Mouse (Mus musculus) bone marrow macrophage, adult 2 months (primary cell): ENCODE measurements around the gene Wbp1l. TPM values are rescaled to one million over a fixed set of nuclear protein-coding genes. Genes with fewer than 3 reads are reported as not detected.

Experiments used
- H3K27ac ChIP-seq: 2 replicates; pipeline ENCODE4 v1.5.1; 2012; ENCODE audit warnings: low read depth, low read length; ENCODE audit not compliant: insufficient read depth
- H3K4me1 ChIP-seq: 2 replicates; pipeline ENCODE4 v1.6.1; 2012; ENCODE audit warnings: low read length; ENCODE audit not compliant: control insufficient read depth, insufficient read depth
- H3K4me3 ChIP-seq: 2 replicates; pipeline ENCODE4 v1.5.1; 2012; ENCODE audit warnings: mild to moderate bottlenecking, low read length, moderate library complexity; ENCODE audit not compliant: insufficient read depth
- CTCF ChIP-seq: IDR thresholded peaks from 2 replicates; pipeline ENCODE4 v1.5.1; 2012; ENCODE audit warnings: low read depth, mild to moderate bottlenecking, low read length, moderate library complexity
- POLR2A ChIP-seq: IDR thresholded peaks from 2 replicates; pipeline ENCODE4 v1.6.1; 2012; ENCODE audit warnings: mild to moderate bottlenecking, low read depth, low read length, borderline replicate concordance
- polyA plus RNA-seq: library from polyadenylated mRNA; stranded (reverse); fragments of >200 nt; gene quantifications from 2 replicates; pipeline ENCODE4 v1.2.4, GENCODE M21; 2012; ENCODE audit not compliant: missing spikeins, insufficient read depth, insufficient read length

Wbp1l gene
- polyA plus RNA-seq, 1 experiment: 56.5 TPM

GRCm38 (mm10) chr19:46571878-46572244, 27.0 kb upstream of the Wbp1l start:
- Histone ChIP-seq H3K27ac (no peak overlapping the region), H3K4me1 (peaks cover 4% of the 10 kb centered on the region), H3K4me3 (peak overlapping the region; percentile 87; the same call in 1 of the 2 replicates)
- TF ChIP-seq CTCF: no peak
- TF ChIP-seq POLR2A: no peak

- TF ChIP-seq CTCF (no peak), POLR2A (no peak)
- Histone ChIP-seq H3K4me3 (peak overlapping the region; percentile 87), H3K27ac (no peak overlapping the region), H3K4me1 (peaks cover 4% of the 10 kb centered on the region)
Measured at GRCm38 (mm10) chr19:46572548-46572947, 26.3 kb upstream of the Wbp1l start.

GRCm38 (mm10) chr19:46572951-46573937, 25.6 kb upstream of the Wbp1l start, which contains the start of the genes Arl3 and Sfxn2:
Gene Arl3, minus strand, starts transcription at chr19:46573198.
Gene Sfxn2, plus strand, starts transcription at chr19:46573365.
- no peak for TF ChIP-seq POLR2A
- Histone ChIP-seq H3K27ac (peak within 1 kb of the TSS; percentile 6), H3K4me1 (peaks cover 4% of the 10 kb centered on the region), H3K4me3 (peak within 1 kb of the TSS; percentile 90)

GRCm38 (mm10) chr19:46573990-46574389, 24.9 kb upstream of the Wbp1l start:
- no peak for TF ChIP-seq POLR2A
- TF ChIP-seq CTCF: no peak
- H3K27ac ChIP-seq: no peak overlapping the region
- peak overlapping the region; percentile 90 for H3K4me3 ChIP-seq
- H3K4me1 ChIP-seq: peaks cover 4% of the 10 kb centered on the region

- H3K4me3 ChIP-seq: no peak overlapping the region
- H3K27ac ChIP-seq: no peak overlapping the region
- TF ChIP-seq CTCF (no peak), POLR2A (no peak)
- peaks cover 4% of the 10 kb centered on the region for H3K4me1 ChIP-seq
Measured at GRCm38 (mm10) chr19:46575196-46575595, 23.7 kb upstream of the Wbp1l start.

GRCm38 (mm10) chr19:46587823-46588508, 10.9 kb upstream of the Wbp1l start:
- Histone ChIP-seq H3K27ac (no peak overlapping the region), H3K4me1 (no peaks in the 10 kb centered on the region), H3K4me3 (no peak overlapping the region)
- TF ChIP-seq POLR2A: no peak
- TF ChIP-seq CTCF: peak; percentile 97

- Histone ChIP-seq H3K4me3 (no peak overlapping the region), H3K27ac (no peak overlapping the region), H3K4me1 (no peaks in the 10 kb centered on the region)
- no peak for TF ChIP-seq POLR2A
- no peak for TF ChIP-seq CTCF
Measured at GRCm38 (mm10) chr19:46591575-46591974, 7.3 kb upstream of the Wbp1l start.

- H3K4me1 ChIP-seq: no peaks in the 10 kb centered on the region
- H3K27ac ChIP-seq: no peak overlapping the region
- H3K4me3 ChIP-seq: no peak overlapping the region
- TF ChIP-seq CTCF (no peak), POLR2A (no peak)
Measured at GRCm38 (mm10) chr19:46592751-46593439, 6.0 kb upstream of the Wbp1l start.

- no peak overlapping the region for H3K4me3 ChIP-seq
- peaks cover 22% of the 10 kb centered on the region for H3K4me1 ChIP-seq
- no peak overlapping the region for H3K27ac ChIP-seq
- TF ChIP-seq CTCF (no peak), POLR2A (no peak)
Measured at GRCm38 (mm10) chr19:46598187-46598586, 697 bp upstream of the Wbp1l start.
